Mouse (Mus musculus) lung, postnatal 36 days (tissue): Measurements from ENCODE around the gene Eps8.

Source experiments
- DNase-seq: peaks from one replicate; pipeline ENCODE4 v3.0.0; 2022; ENCODE audit warnings: mixed read lengths

Gene Eps8

GRCm38 (mm10) chr6:137654776-137655175 is at the start of gene Eps8:
Gene Eps8 (minus strand): TSS chr6:137654876.
- no peak for DNase-seq

- DNase-seq, result no peak
These were observed 48.8 kb upstream of the Eps8 start for GRCm38 (mm10) chr6:137703431-137703830.

GRCm38 (mm10) chr6:137702918-137703317 is 48.2 kb upstream of the Eps8 start:
- peak; percentile 51 for DNase-seq

GRCm38 (mm10) chr6:137702186-137702585 is 47.5 kb upstream of the Eps8 start:
- DNase-seq, result no peak

GRCm38 (mm10) chr6:137699434-137699833 is 44.8 kb upstream of the Eps8 start:
- DNase-seq, result no peak

GRCm38 (mm10) chr6:137696445-137697204 is 41.9 kb upstream of the Eps8 start:
- peak; percentile 15 for DNase-seq

DNA sequence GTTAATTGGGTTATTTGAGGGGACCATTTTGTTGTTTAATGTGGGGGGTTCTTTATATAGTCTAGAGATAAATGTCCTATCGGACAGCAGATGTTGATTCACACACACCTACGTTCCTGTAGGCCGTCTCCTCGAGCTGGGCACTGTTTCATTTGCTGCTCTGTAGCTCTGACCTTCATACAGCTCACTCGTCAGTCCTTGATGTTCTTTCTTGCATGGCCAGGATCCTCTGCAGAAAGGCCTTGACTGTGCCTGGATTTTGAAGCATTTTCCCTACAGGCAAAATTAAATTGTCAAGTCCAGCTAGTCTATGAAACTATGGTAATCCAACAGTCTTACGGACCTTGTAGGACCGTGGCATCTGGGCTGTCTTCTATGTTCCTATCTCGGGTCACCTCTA is 40.4 kb upstream of the Eps8 start:
- no peak for DNase-seq

DNA sequence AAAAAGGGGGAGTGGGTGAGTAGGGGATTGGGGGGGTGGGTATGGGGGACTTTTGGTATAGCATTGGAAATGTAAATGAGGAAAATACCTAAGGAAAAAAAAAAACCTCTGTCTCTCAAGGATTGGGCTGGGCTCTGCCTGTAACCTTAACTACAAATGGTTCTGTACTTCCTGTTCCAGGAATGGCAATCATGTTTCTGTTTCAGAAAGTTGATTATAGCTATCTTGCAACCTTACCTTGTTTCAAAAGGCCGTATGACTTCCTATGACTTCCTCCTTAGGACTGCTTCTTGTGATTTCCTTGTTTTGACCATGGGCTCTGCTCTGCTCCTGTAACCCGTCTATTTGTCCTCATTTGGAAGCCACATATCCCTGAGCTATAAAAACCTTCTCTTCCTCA is 39.6 kb upstream of the Eps8 start:
- DNase-seq, result peak; percentile 9

GRCm38 (mm10) chr6:137690550-137691119 is 36.0 kb upstream of the Eps8 start:
- DNase-seq, result peak; percentile 4

DNA sequence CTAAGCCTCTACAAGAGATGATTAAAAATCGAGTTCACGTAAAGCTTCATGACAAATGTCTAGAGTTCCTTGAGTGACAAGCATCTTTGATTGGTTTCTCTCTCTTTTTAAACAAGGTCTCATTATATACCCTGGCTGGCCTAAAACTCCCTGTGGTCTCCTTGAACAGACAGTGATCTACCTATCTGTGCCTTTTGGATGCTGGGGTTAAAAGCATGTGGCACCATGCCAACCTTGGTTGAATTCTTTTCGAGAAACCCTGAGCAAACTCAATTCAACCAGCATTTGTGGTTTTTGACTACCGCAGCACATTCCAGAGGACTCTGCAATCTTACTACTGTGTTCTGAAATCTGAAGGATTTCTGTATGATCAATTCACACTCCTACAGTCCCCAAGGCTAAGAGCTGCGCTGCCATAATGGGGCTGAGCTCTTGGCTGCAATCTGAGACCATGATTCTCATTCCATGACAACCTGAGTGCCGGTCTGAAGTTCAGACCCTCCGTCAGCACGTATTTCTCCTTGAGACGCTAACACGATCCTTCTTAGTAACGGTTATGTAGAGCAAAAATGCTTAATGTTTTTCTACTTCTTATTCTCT is 33.9 kb upstream of the Eps8 start:
- DNase-seq, result no peak

DNA sequence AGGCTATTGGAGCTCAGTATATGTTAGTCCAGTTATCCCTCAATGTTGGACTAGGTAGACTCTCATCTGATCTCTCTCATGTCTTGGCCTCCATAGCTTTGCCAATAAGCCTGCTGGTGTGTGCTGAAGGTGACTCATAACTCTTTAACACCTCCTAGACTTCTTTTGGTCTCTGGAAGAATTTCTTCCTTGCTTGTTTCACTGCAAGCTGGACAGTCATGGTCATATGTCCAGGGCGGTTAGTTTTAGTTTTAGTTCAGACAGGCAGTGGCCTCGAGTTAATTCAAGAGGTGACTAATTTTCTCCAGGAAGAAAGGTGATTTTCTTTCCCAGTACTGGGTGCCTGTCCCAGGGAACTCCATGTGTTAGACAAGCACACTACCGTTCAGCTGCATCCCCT is 33.4 kb upstream of the Eps8 start:
- DNase-seq, result no peak

DNA sequence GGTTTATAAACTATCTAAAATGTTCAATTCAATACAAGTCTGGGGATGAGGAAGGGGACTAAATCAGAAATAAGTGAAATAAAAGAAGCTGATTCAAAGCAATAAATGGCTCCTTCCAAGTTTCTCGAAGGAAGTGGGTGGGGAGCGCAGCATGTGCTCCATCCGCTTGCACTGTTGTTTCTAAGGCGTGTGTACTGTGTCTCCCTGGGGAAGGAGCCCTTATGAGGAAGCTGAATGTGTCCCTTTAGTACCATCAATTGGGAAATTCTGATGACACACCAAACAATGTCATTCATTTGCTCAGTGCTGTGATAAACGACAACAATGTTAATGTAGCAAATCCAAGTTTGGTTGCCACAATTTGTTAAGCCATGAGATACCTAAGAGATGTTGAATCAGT is 33.0 kb upstream of the Eps8 start:
- no peak for DNase-seq

DNA sequence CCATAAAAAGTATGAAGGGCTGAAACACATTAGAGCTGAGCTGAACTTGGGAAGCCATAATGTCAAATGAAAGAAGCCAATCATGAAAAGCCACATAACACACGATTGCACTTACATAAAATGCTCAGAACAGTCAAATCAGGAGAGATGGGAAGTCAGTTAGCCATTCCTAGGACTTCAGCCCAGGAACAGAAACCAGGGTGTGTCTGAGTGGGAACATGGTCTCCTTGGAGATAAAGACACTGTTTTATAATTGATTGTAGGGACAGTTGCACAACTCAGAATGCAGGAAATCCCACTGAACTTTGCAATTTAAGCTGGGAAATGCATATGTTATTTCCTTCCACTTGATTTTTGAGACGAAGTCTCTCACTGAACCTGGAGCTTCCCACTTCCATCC is 28.0 kb upstream of the Eps8 start:
- DNase-seq, result no peak

GRCm38 (mm10) chr6:137681000-137681399 is 26.3 kb upstream of the Eps8 start:
- no peak for DNase-seq

DNA sequence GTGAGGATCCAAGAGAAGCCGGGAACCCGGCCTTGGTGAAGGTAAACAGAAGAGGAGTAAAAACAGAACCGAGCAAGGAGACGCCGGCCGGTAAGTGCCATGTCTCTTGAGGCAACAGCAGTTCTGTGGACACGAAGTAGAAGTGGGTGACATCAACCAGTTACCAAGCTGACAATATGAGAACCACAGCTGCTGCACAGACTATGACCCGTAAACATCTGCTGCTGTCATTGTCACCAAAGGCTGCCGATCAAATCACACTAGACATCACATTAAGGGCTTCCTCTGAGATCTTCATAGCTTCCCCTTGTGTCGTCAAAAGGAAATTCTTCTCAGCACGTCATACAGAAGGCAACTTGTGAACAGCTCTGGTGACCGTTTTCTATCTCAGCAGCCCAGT is 21.9 kb upstream of the Eps8 start:
- DNase-seq, result no peak

DNA sequence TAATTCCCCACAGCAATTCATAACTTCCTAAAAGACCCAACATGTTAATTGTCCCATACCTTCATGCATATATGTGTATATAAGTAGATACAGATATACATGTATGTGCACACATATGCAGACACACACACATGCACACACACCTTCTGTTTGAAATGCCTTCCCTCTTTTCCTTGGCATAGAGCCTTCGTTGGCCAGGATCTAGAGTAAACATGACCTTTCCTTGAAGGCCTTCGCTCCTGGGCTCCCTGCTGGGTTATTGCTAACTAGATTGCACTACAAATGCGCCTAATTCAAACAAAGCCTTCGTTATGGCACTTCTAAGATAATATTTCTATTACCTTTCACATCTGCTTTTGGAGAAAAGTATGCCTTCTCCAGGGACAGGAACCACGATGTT is 20.9 kb upstream of the Eps8 start:
- DNase-seq, result peak; percentile 10

GRCm38 (mm10) chr6:137673301-137673700 is 18.6 kb upstream of the Eps8 start:
- no peak for DNase-seq

DNA sequence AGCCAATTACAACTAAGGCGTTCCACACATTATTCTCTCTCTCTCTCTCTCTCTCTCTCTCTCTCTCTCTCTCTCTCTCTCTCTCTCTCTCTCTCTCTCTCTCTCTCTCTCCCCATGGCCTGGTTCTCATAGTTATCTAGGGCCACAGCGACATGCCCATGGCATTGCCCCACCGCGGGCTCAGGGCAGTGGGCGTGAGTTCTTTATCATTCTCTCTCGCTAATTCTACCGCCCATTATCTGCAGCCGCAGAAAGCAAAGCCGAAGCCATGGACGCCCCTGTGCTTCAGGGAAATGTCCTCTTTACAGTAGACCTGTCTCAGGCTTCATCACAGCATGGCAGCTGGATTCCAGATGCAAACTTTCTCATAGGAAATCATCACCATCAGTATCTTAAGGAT is 16.9 kb upstream of the Eps8 start:
- DNase-seq, result no peak

GRCm38 (mm10) chr6:137670820-137671219 is 16.1 kb upstream of the Eps8 start:
- no peak for DNase-seq

DNA sequence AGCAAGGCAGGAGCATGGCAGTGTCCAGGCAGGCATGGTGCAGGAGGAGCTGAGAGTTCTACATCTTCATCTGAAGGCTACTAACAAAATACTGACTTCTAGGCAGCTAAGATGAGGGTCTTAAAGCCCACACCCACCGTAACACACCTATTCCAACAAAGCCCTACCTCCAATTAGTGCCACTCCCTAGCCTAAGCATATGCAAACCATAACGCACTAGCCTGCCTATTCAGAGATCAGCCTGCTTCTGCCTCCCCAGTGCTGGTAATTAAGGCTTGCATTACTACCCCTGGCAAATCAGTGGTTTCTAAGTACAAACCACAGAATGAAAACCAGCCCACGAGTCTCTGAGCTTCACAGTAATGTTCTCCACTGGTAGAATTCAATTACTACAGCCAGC is 15.2 kb upstream of the Eps8 start:
- DNase-seq, result no peak

- no peak for DNase-seq
These were observed 14.8 kb upstream of the Eps8 start for GRCm38 (mm10) chr6:137669433-137669832.

DNA sequence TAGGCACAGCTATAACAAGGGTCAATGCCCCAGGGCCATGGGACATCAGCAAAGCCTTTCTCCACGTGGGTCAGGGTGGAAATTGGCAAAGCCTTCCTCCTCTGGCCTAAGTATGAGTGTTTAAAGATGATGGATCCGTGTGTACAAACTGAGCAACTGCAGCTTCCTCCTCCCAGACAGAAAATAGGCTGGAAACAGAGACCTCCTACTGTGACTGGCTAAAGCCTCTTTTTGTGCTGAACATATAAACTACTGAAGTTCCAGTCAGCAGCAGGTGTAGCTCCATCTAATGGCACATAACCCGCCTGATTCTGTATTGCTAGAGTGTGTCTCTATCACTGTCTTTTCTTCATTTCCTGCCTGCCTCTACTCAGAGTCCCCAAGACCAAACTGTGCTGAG is 13.7 kb upstream of the Eps8 start:
- no peak for DNase-seq

- DNase-seq, result peak; percentile 43
These were observed 13.0 kb upstream of the Eps8 start for GRCm38 (mm10) chr6:137667665-137668064.

GRCm38 (mm10) chr6:137664936-137665335 is 10.3 kb upstream of the Eps8 start:
- no peak for DNase-seq
